Mouse (Mus musculus): ENCODE measurements around the gene Ncapd3.

DNA sequence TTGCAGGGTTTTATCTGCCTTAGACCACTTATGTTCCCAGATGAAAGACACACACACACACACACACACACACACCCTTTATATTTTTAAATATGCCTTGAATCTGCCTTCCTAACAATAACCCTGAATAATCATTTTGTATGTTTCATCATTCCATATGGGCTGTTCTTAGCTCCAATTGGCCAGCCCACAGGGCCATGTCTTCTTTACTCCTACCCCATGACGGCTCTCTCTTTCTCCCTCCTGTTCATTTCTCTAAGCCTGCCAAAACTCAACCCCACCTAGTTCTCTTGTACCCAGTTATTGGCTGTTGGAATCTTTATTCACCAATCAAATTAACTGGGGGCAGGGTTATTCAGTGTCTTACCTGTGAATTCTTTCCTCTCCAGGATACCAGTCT lies 60.2 kb downstream of the Ncapd3 start:
- no peak for TF ChIP-seq TBP (conservative IDR thresholded peaks at IDR 0.05; ENCODE audit: low read depth, low read length)
- no peak for TF ChIP-seq ZMIZ1 (IDR thresholded peaks at IDR 0.05; ENCODE audit: low read depth, low read length)
- no peak for TF ChIP-seq MAFK (IDR thresholded peaks at IDR 0.05; ENCODE audit: insufficient replicate concordance, low read length)
- no peak for TF ChIP-seq CTCF (conservative IDR thresholded peaks at IDR 0.05 in 1 of 2, IDR thresholded peaks at IDR 0.05 in 1 of 2; ENCODE audit: low read depth in 2 of 2, low read length in 2 of 2)
- no peak for TF ChIP-seq EP300 (IDR thresholded peaks at IDR 0.05; ENCODE audit: low read length)
- TF ChIP-seq UBTF (IDR thresholded peaks at IDR 0.05; ENCODE audit: low read depth, low read length), result no peak
- no peak for TF ChIP-seq USF1 (IDR thresholded peaks at IDR 0.05; ENCODE audit: low read depth, low read length)
- no peak for TF ChIP-seq MAX (IDR thresholded peaks at IDR 0.05; ENCODE audit: low read length)
- TF ChIP-seq ELF1 (IDR thresholded peaks at IDR 0.05; ENCODE audit: low read depth, low read length), result no peak
- TF ChIP-seq ETS1 (conservative IDR thresholded peaks at IDR 0.05; ENCODE audit: low read depth, low read length), result no peak
- TF ChIP-seq POLR2A (IDR thresholded peaks at IDR 0.05; ENCODE audit: low read depth, low read length), result no peak
- TF ChIP-seq GABPA (IDR thresholded peaks at IDR 0.05; ENCODE audit: insufficient replicate concordance, low read depth, low read length), result no peak
- TF ChIP-seq MXI1 (IDR thresholded peaks at IDR 0.05; ENCODE audit: low read depth, low read length), result no peak
- TF ChIP-seq SIN3A (IDR thresholded peaks at IDR 0.05; ENCODE audit: low read length), result no peak
